Mouse (Mus musculus) olfactory bulb, adult 2 months (tissue): ENCODE results near the gene Tapbp.

ENCODE experiments used
- CTCF ChIP-seq: fragments of 200-500 bp; IDR thresholded peaks from 2 replicates; pipeline ENCODE4 v1.5.1; 2012; ENCODE audit warnings: low read depth, mild to moderate bottlenecking, low read length, moderate library complexity; ENCODE audit not compliant: insufficient read depth
- POLR2A ChIP-seq: fragments of 200-500 bp; IDR thresholded peaks from 2 replicates; pipeline ENCODE4 v1.6.1; 2012; ENCODE audit warnings: mild to moderate bottlenecking, low read depth, low read length, moderate library complexity; ENCODE audit not compliant: insufficient read depth

- TF ChIP-seq POLR2A (no peak), CTCF (no peak)
These were observed 3.9 kb downstream of the Tapbp start for GRCm38 (mm10) chr17:33919351-33920281.
